Mouse (Mus musculus) cortical plate, adult 2 months (tissue): ENCODE data around the gene Wwc1. TPM values are rescaled to one million over a fixed set of nuclear protein-coding genes. Genes with fewer than 3 reads are reported as not detected.

Experiments
- H3K27ac ChIP-seq: fragments of 200-500 bp; 2 replicates; pipeline ENCODE4 v1.5.1; 2012; ENCODE audit warnings: low read length, control low read depth, inconsistent platforms; ENCODE audit not compliant: insufficient read depth
- H3K4me1 ChIP-seq: fragments of 200-500 bp; 2 replicates; pipeline ENCODE4 v1.6.1; 2011; ENCODE audit warnings: low read length; ENCODE audit not compliant: control insufficient read depth, insufficient read depth
- H3K4me3 ChIP-seq: fragments of 200-500 bp; 2 replicates; pipeline ENCODE4 v1.5.1; 2011; ENCODE audit warnings: mild to moderate bottlenecking, low read length, control low read depth; ENCODE audit not compliant: insufficient read depth
- CTCF ChIP-seq: fragments of 200-500 bp; IDR thresholded peaks from 2 replicates; pipeline ENCODE4 v1.5.1; 2011; ENCODE audit warnings: mild to moderate bottlenecking, control low read depth, low read length; ENCODE audit not compliant: insufficient read depth; ENCODE audit errors: extremely low read depth
- POLR2A ChIP-seq: fragments of 200-500 bp; IDR thresholded peaks from 2 replicates; pipeline ENCODE4 v1.6.1; 2011; ENCODE audit warnings: mild to moderate bottlenecking, low read length, control low read depth; ENCODE audit not compliant: insufficient read depth; ENCODE audit errors: extremely low read depth
- polyA plus RNA-seq: library from polyadenylated mRNA; depleted of rRNA; stranded (reverse); fragments of >200 nt; gene quantifications from 2 replicates; pipeline ENCODE4 v1.2.3, GENCODE M21; 2012

The Wwc1 gene
- polyA plus RNA-seq, 1 experiment = 62.7 TPM

GRCm38 (mm10) chr11:35959270-35959669 lies 21.1 kb downstream of the Wwc1 start:
- TF ChIP-seq CTCF = no peak
- H3K27ac ChIP-seq = no peak overlapping the region
- H3K4me1 ChIP-seq = no peaks in the 10 kb centered on the region
- no peak overlapping the region for H3K4me3 ChIP-seq

GRCm38 (mm10) chr11:35955572-35955971 lies 24.8 kb downstream of the Wwc1 start:
- H3K4me3 ChIP-seq = no peak overlapping the region
- no peak overlapping the region for H3K27ac ChIP-seq
- TF ChIP-seq POLR2A = no peak
- no peak for TF ChIP-seq CTCF
- H3K4me1 ChIP-seq = no peaks in the 10 kb centered on the region

- Histone ChIP-seq H3K27ac (no peak overlapping the region), H3K4me3 (no peak overlapping the region), H3K4me1 (peaks cover 2% of the 10 kb centered on the region; the same call in 1 of the 2 replicates)
- TF ChIP-seq CTCF = no peak
- no peak for TF ChIP-seq POLR2A
Observed at GRCm38 (mm10) chr11:35953179-35953578, 27.1 kb downstream of the Wwc1 start.

GRCm38 (mm10) chr11:35951727-35952065 lies 28.6 kb downstream of the Wwc1 start:
- peaks cover 3% of the 10 kb centered on the region; the same call in 1 of the 2 replicates for H3K4me1 ChIP-seq
- H3K27ac ChIP-seq = no peak overlapping the region
- TF ChIP-seq POLR2A (no peak), CTCF (no peak)
- H3K4me3 ChIP-seq = no peak overlapping the region

- TF ChIP-seq POLR2A (no peak), CTCF (no peak)
- H3K4me3 ChIP-seq = no peak overlapping the region
- H3K4me1 ChIP-seq = peaks cover 3% of the 10 kb centered on the region; the same call in 1 of the 2 replicates
Observed at GRCm38 (mm10) chr11:35951058-35951726, 29.1 kb downstream of the Wwc1 start.

GRCm38 (mm10) chr11:35950466-35950865 lies 29.9 kb downstream of the Wwc1 start:
- Histone ChIP-seq H3K4me3 (no peak overlapping the region), H3K27ac (no peak overlapping the region), H3K4me1 (peaks cover 3% of the 10 kb centered on the region; the same call in 1 of the 2 replicates)
- TF ChIP-seq CTCF (no peak), POLR2A (no peak)

More at GRCm38 (mm10) chr11:35951058-35951726, 29.1 kb downstream of the Wwc1 start:
- no peak overlapping the region for H3K27ac ChIP-seq

- H3K27ac ChIP-seq = no peak overlapping the region
- TF ChIP-seq CTCF = no peak
- no peak for TF ChIP-seq POLR2A
- no peak overlapping the region for H3K4me3 ChIP-seq
- H3K4me1 ChIP-seq = peaks cover 3% of the 10 kb centered on the region; the same call in 1 of the 2 replicates
Observed at GRCm38 (mm10) chr11:35950011-35950410, 30.3 kb downstream of the Wwc1 start.

GRCm38 (mm10) chr11:35948457-35948881 lies 31.9 kb downstream of the Wwc1 start:
- TF ChIP-seq POLR2A (no peak), CTCF (no peak)
- H3K4me3 ChIP-seq = no peak overlapping the region

GRCm38 (mm10) chr11:35947944-35948343 lies 32.4 kb downstream of the Wwc1 start:
- peaks cover 5% of the 10 kb centered on the region for H3K4me1 ChIP-seq
- H3K27ac ChIP-seq = no peak overlapping the region
- TF ChIP-seq CTCF = no peak
- TF ChIP-seq POLR2A = no peak

More at GRCm38 (mm10) chr11:35948457-35948881, 31.9 kb downstream of the Wwc1 start:
- Histone ChIP-seq H3K4me1 (peaks cover 3% of the 10 kb centered on the region; the same call in 1 of the 2 replicates), H3K27ac (no peak overlapping the region)

GRCm38 (mm10) chr11:35945187-35945586 lies 35.1 kb downstream of the Wwc1 start:
- H3K4me1 ChIP-seq = peaks cover 4% of the 10 kb centered on the region
- H3K27ac ChIP-seq = no peak overlapping the region
- H3K4me3 ChIP-seq = no peak overlapping the region
- TF ChIP-seq POLR2A (no peak), CTCF (no peak)

More at GRCm38 (mm10) chr11:35947944-35948343, 32.4 kb downstream of the Wwc1 start:
- no peak overlapping the region for H3K4me3 ChIP-seq

GRCm38 (mm10) chr11:35941641-35942040 lies 38.7 kb downstream of the Wwc1 start:
- TF ChIP-seq POLR2A (no peak), CTCF (no peak)
- H3K4me3 ChIP-seq = no peak overlapping the region
- peaks cover 2% of the 10 kb centered on the region for H3K4me1 ChIP-seq
- no peak overlapping the region for H3K27ac ChIP-seq
